Mouse (Mus musculus): ENCODE data around the gene Stim1.

Gene Stim1

DNA sequence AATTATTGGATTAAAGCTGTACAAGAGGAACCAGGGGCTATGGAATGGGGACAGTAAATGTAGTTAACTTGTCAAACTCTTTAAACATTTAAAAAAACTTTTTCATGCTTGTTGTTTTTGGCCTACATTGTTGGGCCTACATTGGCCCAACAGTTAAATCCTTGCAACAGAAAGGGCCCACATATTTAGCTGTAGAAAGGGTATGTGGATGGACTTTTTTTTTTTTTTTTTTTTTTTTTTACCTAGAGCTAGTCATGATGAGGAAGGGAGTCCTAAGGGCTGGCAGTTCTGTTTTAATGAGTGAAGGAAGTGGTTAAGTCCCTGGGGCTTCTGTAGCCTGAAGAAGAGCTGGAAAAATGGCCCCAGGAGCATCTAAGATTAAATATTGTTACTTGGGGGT, 42.7 kb downstream of the Stim1 start:
- DNase-seq, result no peak

GRCm38 (mm10) chr7:102310821-102311220, 43.2 kb downstream of the Stim1 start:
- DNase-seq, result no peak

GRCm38 (mm10) chr7:102312840-102313534, 45.4 kb downstream of the Stim1 start:
- DNase-seq, result no peak

GRCm38 (mm10) chr7:102313535-102313863, 45.9 kb downstream of the Stim1 start:
- DNase-seq, result no peak

- no peak for DNase-seq
Measured at GRCm38 (mm10) chr7:102314107-102314506, 46.5 kb downstream of the Stim1 start.

GRCm38 (mm10) chr7:102314908-102315307, 47.3 kb downstream of the Stim1 start:
- DNase-seq, result no peak

- no peak for DNase-seq
Measured at GRCm38 (mm10) chr7:102315435-102315834, 47.8 kb downstream of the Stim1 start.

GRCm38 (mm10) chr7:102317583-102318168, 50.1 kb downstream of the Stim1 start:
- DNase-seq, result no peak

DNA sequence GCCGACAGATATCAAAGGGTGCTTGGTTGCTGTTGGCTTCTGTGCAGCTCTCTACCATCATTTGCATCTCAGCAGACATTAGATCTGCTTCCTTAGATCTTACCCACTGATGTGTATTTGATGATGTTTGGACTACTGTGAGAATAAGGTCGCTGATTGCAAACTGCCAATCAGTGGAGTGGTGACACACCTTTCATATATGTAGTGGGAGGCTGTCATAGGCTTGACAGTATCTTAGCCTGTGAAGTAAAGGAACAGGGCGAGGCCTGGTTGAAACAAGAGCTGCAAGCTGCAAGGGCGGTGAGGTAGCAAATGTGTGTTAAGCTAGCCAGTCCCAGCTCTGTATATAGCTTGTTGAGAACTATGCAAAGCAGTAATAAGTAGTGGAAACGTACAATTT, 54.5 kb downstream of the Stim1 start:
- DNase-seq, result no peak

DNA sequence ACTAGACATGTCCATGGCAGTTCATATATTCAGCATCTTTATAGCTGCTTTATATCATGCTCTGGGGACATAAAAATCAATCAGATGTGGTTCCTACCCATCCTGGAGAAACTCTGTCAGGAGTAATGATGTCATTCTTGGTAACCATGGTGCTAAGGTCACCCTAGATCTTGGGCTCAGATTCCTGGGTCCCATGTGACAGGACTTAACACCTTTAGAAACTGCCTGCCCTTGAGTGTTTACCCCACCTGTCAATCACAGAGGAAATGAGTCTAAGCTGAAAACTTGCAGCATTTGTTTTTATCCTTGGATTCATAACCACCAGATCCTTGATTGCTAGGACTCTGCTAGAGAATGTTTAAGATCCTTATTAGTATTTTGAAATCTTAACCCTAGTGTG, 58.7 kb downstream of the Stim1 start:
- DNase-seq, result no peak

GRCm38 (mm10) chr7:102330270-102330669, 62.7 kb downstream of the Stim1 start:
- DNase-seq, result no peak

- no peak for DNase-seq
Measured at GRCm38 (mm10) chr7:102331476-102331875, 63.9 kb downstream of the Stim1 start.

DNA sequence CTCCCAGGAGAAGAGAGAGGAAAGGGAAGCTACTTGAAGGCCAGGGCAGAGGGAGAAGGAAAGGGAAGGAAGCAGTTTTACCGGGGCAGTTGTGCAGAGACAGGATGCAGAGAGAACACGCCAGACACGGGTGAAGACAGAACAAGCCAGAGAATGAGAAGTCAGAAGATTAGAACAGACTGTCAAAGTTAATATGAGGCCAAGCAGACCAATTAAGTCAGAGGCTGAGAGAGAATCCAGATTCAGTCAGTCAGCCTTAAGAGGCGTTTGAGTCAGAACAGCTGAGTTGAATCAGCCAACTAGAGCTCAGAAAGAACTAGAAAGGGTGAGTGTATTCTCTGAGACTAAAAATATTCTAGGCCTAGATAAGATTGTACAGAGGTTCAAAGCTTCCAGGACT, 66.1 kb downstream of the Stim1 start:
- no peak for DNase-seq

DNA sequence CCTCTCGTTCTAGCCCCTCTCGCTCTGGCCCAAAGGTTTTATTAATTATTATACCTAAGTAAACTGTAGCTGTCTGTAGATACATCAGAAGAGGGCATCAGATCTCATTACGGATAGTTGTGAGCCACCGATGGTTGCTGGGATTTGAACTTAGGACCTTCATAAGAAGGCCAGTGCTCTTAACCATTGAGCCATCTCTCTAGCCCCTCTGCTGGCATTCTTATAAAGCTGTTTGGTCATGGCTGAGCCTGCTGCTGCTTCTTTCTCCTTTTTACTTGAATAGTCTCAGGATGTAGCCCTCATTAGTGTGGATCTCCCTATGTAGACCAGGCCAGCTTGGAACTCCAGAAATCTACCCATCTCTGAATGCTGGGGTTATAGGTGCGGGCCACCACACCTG, 69.7 kb downstream of the Stim1 start:
- DNase-seq, result no peak

DNA sequence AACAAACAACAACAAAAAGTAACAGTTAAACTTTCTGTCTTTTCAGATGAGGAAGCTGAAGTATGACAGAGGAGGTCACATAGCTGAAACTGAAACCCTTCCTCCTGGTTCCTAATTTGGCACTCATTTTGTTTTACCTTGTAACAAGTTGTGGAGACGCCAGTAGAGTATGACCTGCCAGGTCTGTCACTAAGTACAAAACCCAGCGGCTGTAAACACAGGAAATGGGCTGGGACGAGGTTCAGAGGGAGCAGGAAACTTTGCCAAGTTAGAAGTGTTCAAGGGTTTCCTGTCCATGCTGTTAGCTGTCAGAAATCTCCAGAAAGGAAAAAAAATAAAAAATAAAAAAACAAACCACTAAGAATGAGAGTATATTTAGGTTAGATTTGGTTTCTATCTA, 70.3 kb downstream of the Stim1 start:
- no peak for DNase-seq

GRCm38 (mm10) chr7:102338956-102339355, 71.3 kb downstream of the Stim1 start:
- no peak for DNase-seq

DNA sequence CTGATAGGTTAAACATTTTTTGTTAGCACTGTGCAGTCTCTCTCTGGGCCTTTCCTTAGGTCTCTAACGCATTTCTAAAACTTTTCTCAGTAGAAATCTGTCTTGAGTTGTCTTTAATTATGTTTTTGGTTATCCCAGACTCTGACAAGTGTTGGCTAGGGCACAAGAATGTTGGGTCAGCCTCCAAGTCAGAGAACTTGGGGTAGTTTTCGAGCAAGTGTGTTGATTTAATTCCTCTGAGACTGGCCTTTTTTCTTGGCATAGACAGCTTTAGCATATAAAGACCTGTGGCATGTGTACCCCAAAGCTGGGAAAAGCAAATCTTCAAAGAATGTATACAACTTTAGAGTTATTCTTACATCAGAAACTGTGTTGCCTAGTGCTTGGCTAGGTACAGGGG, 78.3 kb downstream of the Stim1 start:
- no peak for DNase-seq

DNA sequence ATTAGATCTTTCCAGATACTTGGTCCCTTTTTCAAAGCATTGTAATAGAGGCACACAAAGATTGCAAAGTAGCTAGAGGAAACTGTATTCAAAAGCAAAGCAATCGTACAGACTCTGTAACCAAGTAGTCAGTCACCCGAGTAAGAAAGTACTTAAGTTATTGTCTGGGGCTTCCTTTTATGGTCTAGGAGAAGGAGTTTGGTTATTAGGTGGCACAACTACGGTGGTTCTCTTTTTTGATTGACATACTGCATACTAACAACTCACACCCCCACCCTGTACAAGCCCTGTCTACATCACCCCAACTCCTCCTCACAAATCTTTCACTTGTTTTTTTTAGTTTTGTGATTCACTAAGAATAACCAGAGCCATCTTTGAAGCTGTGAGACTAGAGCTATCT, 79.7 kb downstream of the Stim1 start:
- no peak for DNase-seq

GRCm38 (mm10) chr7:102348681-102349080, 81.1 kb downstream of the Stim1 start:
- DNase-seq, result no peak

- no peak for DNase-seq
Measured at GRCm38 (mm10) chr7:102349236-102349635, 81.6 kb downstream of the Stim1 start.

DNA sequence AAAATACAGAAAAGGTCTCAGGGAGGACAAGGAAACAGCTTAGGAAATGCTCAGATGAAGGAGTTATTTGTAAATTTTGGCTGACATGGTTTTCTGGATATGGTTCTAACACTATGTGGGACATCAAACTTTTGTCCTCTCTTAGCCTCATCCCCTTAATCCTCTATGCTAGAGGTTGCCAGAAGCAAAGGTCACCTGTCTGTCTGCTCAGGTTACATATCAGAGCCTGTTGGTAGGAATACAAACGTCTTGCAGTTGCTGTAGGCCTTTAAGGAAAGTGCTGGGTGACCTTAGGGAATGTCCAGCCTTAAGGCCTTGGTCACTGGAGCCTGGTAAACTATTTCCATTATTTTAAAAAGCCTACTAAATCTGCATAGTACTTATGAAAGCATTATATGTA, 85.8 kb downstream of the Stim1 start:
- DNase-seq, result no peak

GRCm38 (mm10) chr7:102358124-102358523, 90.5 kb downstream of the Stim1 start:
- no peak for DNase-seq

DNA sequence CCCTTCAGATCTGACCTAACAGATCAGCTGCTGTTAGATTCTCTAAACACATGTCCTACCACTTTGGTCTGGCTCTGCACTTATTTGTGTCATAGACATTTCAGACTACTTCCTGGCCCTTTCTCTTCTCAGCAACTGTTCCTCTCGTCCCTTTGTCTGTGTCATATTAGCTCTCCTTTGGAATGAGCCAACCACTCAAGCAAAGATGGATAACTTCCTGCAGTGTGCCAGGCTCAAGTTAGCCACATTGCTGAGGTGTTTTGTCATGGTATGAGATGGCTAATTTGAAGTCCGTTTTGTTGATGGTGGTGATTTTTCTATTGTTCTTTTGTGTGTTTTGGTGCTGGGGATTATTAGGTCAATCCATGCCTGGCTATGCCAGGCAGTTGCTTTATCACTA, 93.7 kb downstream of the Stim1 start:
- DNase-seq, result no peak

GRCm38 (mm10) chr7:102363853-102364252, 96.2 kb downstream of the Stim1 start:
- DNase-seq, result no peak

DNA sequence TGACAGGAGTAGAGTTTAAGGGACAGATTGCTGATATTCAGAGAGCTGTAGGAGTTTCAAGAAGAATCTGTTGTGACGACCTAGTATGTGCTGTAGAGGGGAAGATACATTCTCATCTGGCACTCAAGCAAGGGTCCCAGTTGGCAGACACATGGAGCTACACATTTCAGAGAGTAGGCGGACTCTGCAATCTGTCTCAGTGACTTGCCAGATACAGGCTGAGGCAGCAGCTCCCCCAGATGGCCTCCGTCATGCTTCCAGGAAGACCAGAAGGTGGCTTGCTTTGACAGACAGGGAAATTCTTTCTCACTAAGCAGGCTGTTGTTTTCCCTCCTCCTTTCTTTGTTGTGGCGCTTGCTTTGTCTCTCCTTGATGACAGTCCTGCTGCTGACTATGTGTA, 102.1 kb downstream of the Stim1 start:
- DNase-seq, result peak; percentile 78
